Mouse (Mus musculus): Measurements from ENCODE around the gene Adarb2. TPM values are rescaled to one million over a fixed set of nuclear protein-coding genes. Genes with fewer than 3 reads are reported as not detected.
A peak's percentile ranks its signal among the peaks of the same experiment; 100 is the strongest.

The Adarb2 gene
- total RNA-seq, 4 experiments from 2014 or later = 21.7 to 32.0 (median 23.5) TPM

- no peak for DNase-seq (ENCODE audit: low spot score in 2 of 2)
These were observed 282.1 kb downstream of the Adarb2 start for GRCm38 (mm10) chr13:8484592-8485272.

- no peak for DNase-seq (ENCODE audit: low spot score in 2 of 2)
These were observed 285.2 kb downstream of the Adarb2 start for GRCm38 (mm10) chr13:8487756-8488434.

DNA sequence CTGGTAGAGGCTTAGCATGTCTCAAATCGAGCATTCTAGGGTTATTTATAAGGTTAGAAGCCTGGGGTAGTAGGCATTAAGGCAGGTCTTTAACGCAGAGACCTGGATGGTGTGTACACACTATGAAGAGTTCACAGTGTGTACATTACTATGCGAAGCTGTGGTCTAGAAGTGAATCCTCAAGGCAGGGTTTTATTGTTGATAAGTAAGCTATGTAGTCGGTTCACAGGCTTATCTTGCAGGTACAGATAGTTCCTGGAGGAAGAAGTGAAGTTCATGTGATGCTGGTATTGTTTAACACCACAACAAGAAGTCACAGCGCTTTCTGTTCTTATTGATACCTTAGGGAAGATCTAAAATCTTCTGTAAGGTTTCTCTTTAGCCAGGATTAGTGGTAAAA lies 290.7 kb downstream of the Adarb2 start:
- no peak for DNase-seq (ENCODE audit: low spot score in 2 of 2)

DNA sequence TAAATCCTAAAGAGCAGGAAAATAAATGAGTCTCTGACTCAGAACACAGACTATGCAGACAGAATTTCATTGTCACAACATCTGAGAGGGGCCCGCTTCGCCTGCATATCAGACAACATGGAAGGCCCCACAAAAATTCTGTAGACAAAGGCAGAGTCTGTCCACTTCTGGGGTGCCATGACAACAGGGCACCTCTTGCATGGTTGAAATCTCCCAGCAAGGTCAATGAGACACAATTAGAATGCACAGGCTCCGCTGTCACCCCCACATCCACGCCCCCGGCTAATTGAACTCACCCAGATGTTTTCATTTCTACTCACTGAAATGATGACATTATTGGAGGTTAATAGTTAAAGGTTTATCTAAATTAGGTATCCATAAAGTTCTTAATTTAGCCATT lies 296.9 kb downstream of the Adarb2 start:
- no peak for DNase-seq (ENCODE audit: low spot score in 2 of 2)

DNA sequence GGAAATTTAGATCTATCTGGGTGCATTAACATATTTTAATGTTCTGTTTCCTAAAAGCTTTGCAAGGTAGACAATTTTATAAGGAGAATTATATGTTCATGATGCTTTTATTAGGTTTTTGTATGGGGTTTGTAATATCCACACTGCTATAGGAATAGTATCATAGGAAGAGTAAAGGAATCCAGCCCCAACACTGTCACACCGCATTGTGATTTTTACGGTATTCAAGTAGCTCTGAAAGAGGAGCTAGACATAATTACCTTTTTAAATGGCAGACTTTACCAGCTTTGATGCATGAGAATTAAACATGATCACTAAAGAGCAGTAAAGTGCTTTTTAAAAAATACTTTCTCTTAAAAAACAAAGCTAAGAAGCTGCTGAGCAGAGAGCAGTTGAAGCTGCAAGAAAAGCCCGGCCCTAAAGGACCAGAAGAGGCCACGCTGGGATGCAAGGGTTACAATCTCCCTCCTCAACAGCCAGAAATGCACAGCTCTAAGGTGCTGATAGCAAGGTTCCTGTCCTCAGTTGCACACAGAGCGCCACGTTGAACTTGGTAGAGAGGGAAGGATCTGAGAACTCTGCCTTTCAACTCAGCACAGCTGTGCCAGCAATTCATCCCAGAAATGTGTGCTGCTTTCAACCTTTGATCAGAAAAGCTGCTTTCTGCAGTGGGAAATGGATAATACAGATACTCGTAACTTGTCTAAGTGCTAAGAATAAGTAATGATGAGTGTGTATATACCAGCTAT lies 308.6 kb downstream of the Adarb2 start:
- no peak for DNase-seq (ENCODE audit: low spot score in 2 of 2)

DNA sequence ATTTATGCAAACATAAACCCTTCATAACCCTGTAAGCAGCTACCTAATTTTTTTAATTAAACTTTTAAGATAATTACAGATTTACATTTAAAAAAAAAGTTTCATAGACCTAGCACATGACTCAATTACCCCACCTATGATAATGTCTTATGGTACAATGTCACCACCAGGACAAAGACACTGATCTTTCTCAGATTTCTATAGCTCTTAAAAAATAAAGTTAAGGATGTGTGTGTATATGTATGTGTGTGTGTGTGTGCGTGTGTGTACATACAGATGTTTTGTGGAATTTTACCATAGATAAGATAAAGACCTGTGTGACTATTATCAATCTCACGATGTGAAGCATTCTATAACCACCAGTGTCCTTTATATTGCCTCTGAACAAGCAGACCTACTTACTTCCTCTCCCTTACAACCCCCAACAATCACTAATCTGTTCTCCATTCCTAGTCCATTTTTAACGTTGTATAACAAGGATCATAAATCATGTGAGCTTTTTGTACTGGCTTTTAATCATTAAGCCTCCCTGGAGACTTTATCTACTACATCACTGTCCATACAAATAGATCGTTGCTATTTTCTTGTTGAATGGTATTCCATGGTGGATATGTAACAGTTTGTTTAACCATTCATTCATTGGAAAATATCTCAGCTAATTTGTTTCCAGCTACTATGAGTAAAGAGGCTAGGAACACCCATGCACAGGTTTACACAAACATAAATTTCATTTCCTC lies 313.5 kb downstream of the Adarb2 start:
- no peak for DNase-seq (ENCODE audit: low spot score in 2 of 2)

DNA sequence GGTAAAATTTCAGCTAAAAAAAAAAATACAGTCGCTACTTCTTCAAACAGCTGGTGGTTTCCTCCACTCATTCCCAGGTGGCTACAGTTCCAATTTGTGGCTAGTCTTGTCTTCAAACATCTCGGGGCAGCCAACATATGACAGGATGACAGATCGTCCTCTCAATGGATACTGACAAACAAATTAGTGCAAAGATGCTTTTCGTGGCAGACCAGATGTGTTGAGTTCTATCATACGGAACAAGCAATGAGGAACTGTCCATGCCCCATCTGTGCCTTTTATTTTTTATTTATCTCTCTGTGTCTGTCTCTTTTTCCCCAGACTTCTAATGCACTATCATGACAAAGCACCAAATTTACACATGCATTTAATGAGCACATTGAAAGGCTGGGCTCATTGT lies 316.5 kb downstream of the Adarb2 start:
- DNase-seq (ENCODE audit: low spot score in 2 of 2) = no peak

GRCm38 (mm10) chr13:8525748-8526631 lies 323.3 kb downstream of the Adarb2 start:
- no peak for DNase-seq (ENCODE audit: low spot score in 2 of 2)

DNA sequence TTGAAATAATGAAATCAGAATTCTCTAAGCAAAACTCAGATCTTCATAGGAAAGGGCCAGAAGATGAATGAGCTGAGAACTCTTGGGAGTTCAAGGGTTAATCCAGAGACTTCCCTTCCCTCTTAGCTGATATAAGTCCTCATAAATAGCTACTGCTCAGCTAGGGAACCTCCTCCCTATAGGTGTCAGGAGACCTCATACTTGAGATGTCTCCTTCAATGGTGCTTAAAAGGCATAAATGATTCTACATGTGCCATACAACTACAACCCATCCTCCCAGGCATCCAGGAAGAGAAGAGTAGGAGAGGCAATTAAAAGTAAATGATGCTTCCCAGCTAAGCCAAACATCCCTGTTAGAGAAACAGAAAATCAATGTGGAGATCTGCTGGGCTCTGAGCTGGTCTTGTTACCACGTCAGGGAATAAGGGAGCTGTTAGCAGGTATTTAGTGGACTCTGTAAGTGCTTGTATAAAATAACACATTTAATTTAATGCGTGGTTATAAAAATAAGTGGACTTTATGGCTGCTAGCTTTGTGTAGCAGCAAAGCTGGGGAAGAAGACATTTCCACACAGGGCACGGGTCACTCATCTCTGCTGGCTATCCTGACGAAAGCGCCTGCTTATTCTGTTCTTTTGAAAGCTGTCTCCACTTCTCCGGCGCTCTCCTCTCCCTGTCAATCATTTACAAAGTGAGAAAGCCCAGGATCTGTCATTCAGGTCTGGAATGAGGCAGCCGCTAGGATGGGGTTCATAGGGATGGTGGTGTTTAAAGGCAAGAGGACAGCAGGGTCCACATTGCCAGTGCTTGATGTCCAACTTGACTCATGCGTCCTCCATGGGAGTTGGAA lies 331.8 kb downstream of the Adarb2 start:
- DNase-seq (ENCODE audit: low spot score in 2 of 2) = no peak

DNA sequence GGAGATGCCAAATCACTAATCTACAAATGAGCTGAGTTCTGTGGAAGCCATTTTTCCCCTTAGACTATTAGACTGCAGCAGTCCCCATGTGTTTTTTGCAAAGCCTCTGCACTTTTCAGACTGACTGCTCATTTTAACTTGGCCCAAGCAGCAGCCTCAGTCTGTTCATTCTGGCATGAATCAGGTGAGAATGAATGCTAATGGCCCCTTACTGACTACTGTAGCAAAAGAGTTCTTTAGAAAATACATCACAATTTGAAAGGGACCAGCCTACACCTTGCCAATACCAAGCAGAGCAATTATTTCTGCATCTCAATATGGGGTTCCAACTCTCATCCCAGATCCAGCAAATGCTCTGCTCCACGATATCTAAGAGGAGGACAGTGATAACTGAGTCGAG lies 335.8 kb downstream of the Adarb2 start:
- DNase-seq (ENCODE audit: low spot score in 2 of 2) = no peak

- no peak for DNase-seq (ENCODE audit: low spot score in 2 of 2)
These were observed 336.2 kb downstream of the Adarb2 start for GRCm38 (mm10) chr13:8538896-8539295.

DNA sequence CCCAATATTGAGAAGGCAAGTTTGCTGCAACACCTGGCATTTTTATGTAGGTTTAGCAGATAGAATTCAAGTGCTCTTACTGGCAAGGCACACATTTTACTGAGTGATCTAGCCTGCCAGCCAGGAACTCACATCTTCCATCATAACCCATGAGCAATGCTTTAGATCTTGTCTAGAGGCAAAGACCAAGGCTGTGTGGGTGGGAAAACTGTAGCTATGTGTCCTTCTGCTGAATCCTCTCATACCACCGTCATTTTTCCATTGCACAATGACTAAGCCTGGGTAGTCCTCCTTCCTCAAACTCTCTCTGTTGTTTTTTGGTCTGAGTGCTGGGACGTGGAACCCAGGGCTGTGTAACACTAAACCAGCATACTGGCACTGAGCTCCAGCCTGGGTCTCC lies 340.0 kb downstream of the Adarb2 start:
- DNase-seq (ENCODE audit: low spot score in 2 of 2) = no peak

DNA sequence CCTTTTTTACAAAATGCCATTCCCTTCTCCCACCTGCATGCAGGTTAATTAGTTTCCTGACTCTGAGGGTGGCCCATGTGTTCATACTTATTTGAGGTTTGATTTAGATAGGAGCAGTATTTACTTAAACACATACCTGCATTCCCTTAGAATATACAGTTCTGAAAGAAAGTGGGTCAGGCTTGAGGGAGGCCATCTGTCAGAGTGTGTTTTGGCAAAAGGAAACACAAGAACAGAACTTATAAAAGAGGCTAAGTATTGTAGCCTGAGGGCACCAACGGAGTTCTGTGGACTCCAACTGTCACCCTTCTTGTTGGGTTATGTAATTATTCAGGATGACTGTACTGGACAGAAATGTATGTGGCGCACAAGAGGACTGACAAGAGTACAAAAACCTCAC lies 349.6 kb downstream of the Adarb2 start:
- DNase-seq (ENCODE audit: low spot score in 2 of 2) = no peak

GRCm38 (mm10) chr13:8557784-8558183 lies 355.1 kb downstream of the Adarb2 start:
- DNase-seq (ENCODE audit: low spot score in 2 of 2) = no peak

DNA sequence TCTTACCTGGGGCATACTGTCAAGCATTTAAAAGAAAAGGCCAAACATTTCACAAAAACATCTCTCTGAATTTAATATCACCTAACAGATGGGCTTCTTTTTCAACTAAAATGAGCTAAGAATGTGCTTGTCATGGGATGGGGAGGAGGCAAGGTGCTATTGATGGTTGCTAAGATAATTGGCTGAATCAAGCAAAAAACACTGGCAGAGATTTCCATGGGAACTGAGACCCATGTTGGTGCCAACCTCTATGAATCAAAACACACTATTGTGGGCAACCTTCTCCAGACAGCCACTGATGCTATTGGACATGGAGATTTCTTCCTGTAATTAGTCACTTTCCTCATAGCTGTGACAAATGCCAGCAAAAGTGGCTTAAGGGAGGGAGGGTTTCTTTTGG lies 357.8 kb downstream of the Adarb2 start:
- peak in 1 of 2 experiments; percentile 27 for DNase-seq (ENCODE audit: low spot score in 2 of 2)

GRCm38 (mm10) chr13:8563161-8563560 lies 360.5 kb downstream of the Adarb2 start:
- DNase-seq (ENCODE audit: low spot score in 2 of 2) = no peak

- DNase-seq (ENCODE audit: low spot score in 2 of 2) = no peak
These were observed 364.7 kb downstream of the Adarb2 start for GRCm38 (mm10) chr13:8567111-8568026.

DNA sequence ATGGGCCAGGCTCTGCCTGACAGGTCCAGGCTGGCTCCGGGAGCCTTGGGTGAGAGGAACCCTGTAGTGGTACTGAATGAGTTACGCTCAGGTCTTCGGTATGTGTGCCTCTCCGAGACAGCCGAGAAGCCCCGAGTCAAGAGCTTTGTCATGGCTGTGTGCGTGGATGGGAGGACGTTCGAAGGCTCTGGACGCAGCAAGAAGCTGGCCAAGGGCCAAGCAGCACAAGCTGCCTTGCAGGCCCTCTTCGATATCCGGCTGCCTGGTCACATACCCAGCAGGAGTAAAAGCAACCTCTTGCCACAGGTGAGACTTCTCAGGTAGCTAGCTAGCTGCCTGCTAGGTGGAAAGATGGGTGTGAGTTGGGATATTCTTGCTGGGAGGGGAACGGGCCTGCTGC lies 367.6 kb downstream of the Adarb2 start:
- no peak for DNase-seq (ENCODE audit: low spot score in 2 of 2)

DNA sequence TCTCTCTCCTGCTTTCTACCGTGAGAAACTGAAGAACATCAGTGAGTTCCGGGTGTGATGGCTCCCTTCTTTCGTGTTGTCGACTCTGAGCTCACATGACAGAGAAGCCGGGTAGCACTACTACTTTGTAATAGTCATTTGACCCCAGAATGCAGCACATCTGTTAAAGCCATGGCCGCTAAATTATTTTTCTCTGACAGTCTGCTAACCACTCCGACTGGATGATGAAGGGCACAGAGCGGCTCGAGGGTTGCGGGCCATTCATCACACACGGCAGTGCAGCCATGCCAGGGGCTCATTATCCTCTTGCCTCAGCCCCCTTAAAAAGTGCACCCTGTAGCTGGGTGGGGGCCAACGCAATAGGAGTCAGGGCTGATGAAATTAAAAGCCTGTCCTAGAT lies 371.2 kb downstream of the Adarb2 start:
- DNase-seq (ENCODE audit: low spot score in 2 of 2) = no peak
